In the genomic region with DNA sequence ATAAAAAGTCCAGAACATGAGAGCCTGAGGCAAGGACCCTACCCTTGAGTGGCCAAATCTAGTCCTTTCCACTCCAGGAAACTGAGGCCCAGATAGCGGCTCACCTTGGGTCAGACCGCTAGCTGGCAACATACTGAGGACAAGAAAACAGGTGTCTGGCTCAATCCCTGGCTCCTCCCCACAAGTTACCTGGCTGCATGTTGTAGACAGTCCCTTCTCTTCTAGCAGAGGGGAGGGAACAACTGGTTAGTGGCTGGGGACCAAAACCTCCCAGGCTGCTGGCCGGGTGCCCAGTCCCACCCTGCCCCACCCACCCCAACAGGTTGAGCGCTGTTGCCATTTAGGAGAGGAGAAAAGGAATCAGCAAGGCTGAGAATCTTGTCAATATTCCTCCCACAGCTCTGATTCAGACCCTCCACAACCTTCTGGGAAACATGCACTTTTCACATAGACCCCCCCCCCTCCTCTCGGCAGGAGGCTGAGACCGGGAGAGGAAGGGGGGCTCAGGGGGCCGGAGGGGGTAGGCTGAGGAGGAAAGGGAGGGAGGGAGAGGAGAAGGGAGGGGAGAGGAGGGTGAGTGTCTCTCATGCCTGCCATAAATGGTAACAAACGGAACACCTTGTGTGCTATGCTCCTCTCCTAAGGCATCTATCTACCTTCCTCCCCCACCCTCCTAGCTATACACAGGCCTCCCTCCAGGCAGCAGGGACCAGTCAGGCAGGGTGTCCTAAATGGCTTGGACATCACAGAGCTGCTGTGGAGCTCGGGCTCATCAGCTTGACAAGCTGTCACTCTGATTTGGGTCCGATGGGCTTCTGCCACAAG, we compare ENCODE assay signal across 8 mouse cellular contexts.
DNase-seq lines count a peak whose midpoint lies in the region; ATAC-seq lines count a peak whose summit lies in the region.

No protein-coding gene starts in this region.

- no peaks in the 10 kb centered on the region for H3K9me3 ChIP-seq in heart, embryonic 13.5 days
- no peaks in the 10 kb centered on the region for H3K9me3 ChIP-seq in embryonic facial prominence, embryonic 12.5 days
- no peaks in the 10 kb centered on the region for H3K9me3 ChIP-seq in hindbrain, embryonic 12.5 days (replicated peaks)
- no peaks in the 10 kb centered on the region for H3K9me3 ChIP-seq in midbrain, embryonic 15.5 days

- H3K4me2 ChIP-seq in heart, embryonic 13.5 days: peak overlapping the region; percentile 28
- H3K4me2 ChIP-seq in embryonic facial prominence, embryonic 12.5 days (replicated peaks): 0 out of 2 replicates have a peak overlapping the region, but pooled peaks have one; percentile 12
- peak overlapping the region; percentile 13; the same call in 1 of the 2 replicates for H3K4me2 ChIP-seq in hindbrain, embryonic 12.5 days (replicated peaks)
- no peak overlapping the region for H3K4me2 ChIP-seq in midbrain, embryonic 15.5 days

- no peak; the same call in 1 of the 2 replicates for ATAC-seq in heart, embryonic 13.5 days (ENCODE audit: extremely low read depth, insufficient number of reproducible peaks, low FRiP score, low TSS enrichment)
- ATAC-seq in embryonic facial prominence, embryonic 12.5 days (ENCODE audit: insufficient number of reproducible peaks, insufficient read depth, low FRiP score, low TSS enrichment): no peak; the same call in 1 of the 2 replicates
- ATAC-seq in hindbrain, embryonic 12.5 days (ENCODE audit: low FRiP score): peak; percentile 26; the same call in 1 of the 2 replicates
- ATAC-seq in midbrain, embryonic 15.5 days (replicated peaks): peak; percentile 56

- no peak for DNase-seq in heart, adult 9 months (ENCODE audit: low spot score in 2 of 2)
- DNase-seq in ovary, postnatal 10 days (ENCODE audit: low spot score): no peak
- no peak for DNase-seq in layer of hippocampus, postnatal 14 days (ENCODE audit: low spot score in 2 of 2)
- no peak for DNase-seq in frontal cortex, postnatal 25 days (ENCODE audit: low spot score in 2 of 2)

- peaks cover 20% of the 10 kb centered on the region for H3K36me3 ChIP-seq in heart, embryonic 13.5 days
- H3K36me3 ChIP-seq in embryonic facial prominence, embryonic 12.5 days: no peaks in the 10 kb centered on the region
- no peaks in the 10 kb centered on the region for H3K36me3 ChIP-seq in hindbrain, embryonic 12.5 days
- H3K36me3 ChIP-seq in midbrain, embryonic 15.5 days (replicated peaks): no peaks in the 10 kb centered on the region

- peaks cover 68% of the 10 kb centered on the region for H3K4me1 ChIP-seq in heart, embryonic 13.5 days
- peaks cover 46% of the 10 kb centered on the region for H3K4me1 ChIP-seq in embryonic facial prominence, embryonic 12.5 days
- peaks cover 40% of the 10 kb centered on the region for H3K4me1 ChIP-seq in hindbrain, embryonic 12.5 days
- peaks cover 26% of the 10 kb centered on the region for H3K4me1 ChIP-seq in midbrain, embryonic 15.5 days

- no peak overlapping the region for H3K4me3 ChIP-seq in heart, embryonic 13.5 days
- H3K4me3 ChIP-seq in embryonic facial prominence, embryonic 12.5 days: no peak overlapping the region
- no peak overlapping the region for H3K4me3 ChIP-seq in hindbrain, embryonic 12.5 days
- no peak overlapping the region for H3K4me3 ChIP-seq in midbrain, embryonic 15.5 days

- no peaks in the 10 kb centered on the region for H3K27me3 ChIP-seq in heart, embryonic 13.5 days (replicated peaks)
- H3K27me3 ChIP-seq in embryonic facial prominence, embryonic 12.5 days: no peaks in the 10 kb centered on the region
- no peaks in the 10 kb centered on the region for H3K27me3 ChIP-seq in hindbrain, embryonic 12.5 days
- H3K27me3 ChIP-seq in midbrain, embryonic 15.5 days (replicated peaks): no peaks in the 10 kb centered on the region

- H3K27ac ChIP-seq in heart, embryonic 13.5 days (replicated peaks): peak overlapping the region; percentile 50
- peak overlapping the region; percentile 14 for H3K27ac ChIP-seq in embryonic facial prominence, embryonic 12.5 days
- peak overlapping the region; percentile 70; the same call in 1 of the 2 replicates for H3K27ac ChIP-seq in hindbrain, embryonic 12.5 days
- 0 out of 2 replicates have a peak overlapping the region, but pooled peaks have one; percentile 55 for H3K27ac ChIP-seq in midbrain, embryonic 15.5 days

- H3K9ac ChIP-seq in heart, embryonic 13.5 days: peak overlapping the region; percentile 47
- H3K9ac ChIP-seq in embryonic facial prominence, embryonic 12.5 days: no peak overlapping the region
- H3K9ac ChIP-seq in hindbrain, embryonic 12.5 days: no peak overlapping the region
- H3K9ac ChIP-seq in midbrain, embryonic 15.5 days: no peak overlapping the region

- 31% methylated on average over 8 of the region's 10 CpGs for WGBS in heart, embryonic 13.5 days
- 26% methylated on average over 9 of the region's 10 CpGs for WGBS in embryonic facial prominence, embryonic 12.5 days
- WGBS in hindbrain, embryonic 12.5 days: 28% methylated on average over 7 of the region's 10 CpGs
- 24% methylated on average over 10 of the region's 10 CpGs for WGBS in midbrain, embryonic 15.5 days

Comparison
In these comparisons a context has a peak if more than half of its experiments do, and no peak if none do; other contexts are left out.
1. ATAC-seq: peak in hindbrain, embryonic 12.5 days (single experiment) and midbrain, embryonic 15.5 days (single experiment); none in heart, embryonic 13.5 days (single experiment) and embryonic facial prominence, embryonic 12.5 days (single experiment).
2. H3K27ac ChIP-seq: peak in every context shown above with its lines; median percentile 70 in hindbrain, embryonic 12.5 days; 55 in midbrain, embryonic 15.5 days; 50 in heart, embryonic 13.5 days; 14 in embryonic facial prominence, embryonic 12.5 days.